Mouse (Mus musculus): ENCODE measurements around the gene Arl3. TPM values are rescaled to one million over a fixed set of nuclear protein-coding genes. Genes with fewer than 3 reads are reported as not detected.
A peak's percentile ranks its signal among the peaks of the same experiment; 100 is the strongest.

The Arl3 gene
- polyA plus RNA-seq, 1 experiment from 2014 or later: 72.5 TPM

GRCm38 (mm10) chr19:46548110-46548509, 24.9 kb downstream of the Arl3 start:
- 84% methylated on average over 10 of the region's 10 CpGs for WGBS
- peaks cover 36% of the 10 kb centered on the region for H3K36me3 ChIP-seq (ENCODE audit: control insufficient read depth, insufficient read depth, low read length)
- no peaks in the 10 kb centered on the region for H3K27me3 ChIP-seq (ENCODE audit: control insufficient read depth, insufficient read depth, low read length)
- H3K4me1 ChIP-seq (ENCODE audit: control insufficient read depth in 2 of 2, insufficient read depth in 2 of 2, low read length in 2 of 2): no peaks in the 10 kb centered on the region
- no peak overlapping the region for H3K4me3 ChIP-seq (ENCODE audit: control insufficient read depth in 1 of 2, insufficient read depth in 1 of 2, low read depth in 1 of 2, low read length in 2 of 2)
- H3K4me2 ChIP-seq (ENCODE audit: low read length): no peak overlapping the region
- no peaks in the 10 kb centered on the region for H3K9me3 ChIP-seq (ENCODE audit: control insufficient read depth, low read length)
- no peak overlapping the region for H3K9ac ChIP-seq (ENCODE audit: low read length)
- H3K27ac ChIP-seq (replicated peaks in 1 of 2; ENCODE audit: control insufficient read depth in 1 of 2, insufficient read depth in 1 of 2, low read depth in 2 of 2, low read length in 2 of 2): 0 out of 4 replicates have a peak overlapping the region, but pooled peaks of 1 of the 2 experiments have one; percentile 19
- ATAC-seq (ENCODE audit: insufficient number of reproducible peaks, insufficient read depth, low FRiP score, low read depth): no peak

GRCm38 (mm10) chr19:46547565-46547964, 25.4 kb downstream of the Arl3 start:
- ATAC-seq (ENCODE audit: insufficient number of reproducible peaks, insufficient read depth, low FRiP score, low read depth): no peak
- Histone ChIP-seq H3K4me1 (ENCODE audit: control insufficient read depth in 2 of 2, insufficient read depth in 2 of 2, low read length in 2 of 2) (no peaks in the 10 kb centered on the region), H3K4me3 (ENCODE audit: control insufficient read depth in 1 of 2, insufficient read depth in 1 of 2, low read depth in 1 of 2, low read length in 2 of 2) (no peak overlapping the region), H3K9me3 (ENCODE audit: control insufficient read depth, low read length) (no peaks in the 10 kb centered on the region), H3K9ac (ENCODE audit: low read length) (no peak overlapping the region), H3K27me3 (ENCODE audit: control insufficient read depth, insufficient read depth, low read length) (no peaks in the 10 kb centered on the region), H3K4me2 (ENCODE audit: low read length) (no peak overlapping the region), H3K36me3 (ENCODE audit: control insufficient read depth, insufficient read depth, low read length) (peaks cover 42% of the 10 kb centered on the region), H3K27ac (replicated peaks in 1 of 2; ENCODE audit: control insufficient read depth in 1 of 2, insufficient read depth in 1 of 2, low read depth in 2 of 2, low read length in 2 of 2) (0 out of 4 replicates have a peak overlapping the region, but pooled peaks of 1 of the 2 experiments have one; percentile 24)
- WGBS: 63% methylated on average over 6 of the region's 6 CpGs

- ATAC-seq (ENCODE audit: insufficient number of reproducible peaks, insufficient read depth, low FRiP score, low read depth): no peak
- WGBS: 81% methylated on average over 8 of the region's 8 CpGs
- peaks cover 42% of the 10 kb centered on the region for H3K36me3 ChIP-seq (ENCODE audit: control insufficient read depth, insufficient read depth, low read length)
Measured at GRCm38 (mm10) chr19:46542750-46543149, 30.2 kb downstream of the Arl3 start.

GRCm38 (mm10) chr19:46538213-46538612, 34.8 kb downstream of the Arl3 start:
- no peak for ATAC-seq (ENCODE audit: insufficient number of reproducible peaks, insufficient read depth, low FRiP score, low read depth)

More at GRCm38 (mm10) chr19:46542750-46543149, 30.2 kb downstream of the Arl3 start:
- H3K4me1 ChIP-seq (ENCODE audit: control insufficient read depth in 2 of 2, insufficient read depth in 2 of 2, low read length in 2 of 2): no peaks in the 10 kb centered on the region
- no peaks in the 10 kb centered on the region for H3K27me3 ChIP-seq (ENCODE audit: control insufficient read depth, insufficient read depth, low read length)
- no peak overlapping the region for H3K27ac ChIP-seq (replicated peaks in 1 of 2; ENCODE audit: control insufficient read depth in 1 of 2, insufficient read depth in 1 of 2, low read depth in 2 of 2, low read length in 2 of 2)
- no peak overlapping the region for H3K4me2 ChIP-seq (ENCODE audit: low read length)
- no peak overlapping the region for H3K9ac ChIP-seq (ENCODE audit: low read length)
- H3K4me3 ChIP-seq (ENCODE audit: control insufficient read depth in 1 of 2, insufficient read depth in 1 of 2, low read depth in 1 of 2, low read length in 2 of 2): no peak overlapping the region
- no peaks in the 10 kb centered on the region for H3K9me3 ChIP-seq (ENCODE audit: control insufficient read depth, low read length)

GRCm38 (mm10) chr19:46537357-46537756, 35.6 kb downstream of the Arl3 start:
- H3K27me3 ChIP-seq (ENCODE audit: control insufficient read depth, insufficient read depth, low read length): no peaks in the 10 kb centered on the region
- H3K27ac ChIP-seq (replicated peaks in 1 of 2; ENCODE audit: control insufficient read depth in 1 of 2, insufficient read depth in 1 of 2, low read depth in 2 of 2, low read length in 2 of 2): no peak overlapping the region
- ATAC-seq (ENCODE audit: insufficient number of reproducible peaks, insufficient read depth, low FRiP score, low read depth): no peak
- WGBS: 93% methylated on average over 9 of the region's 9 CpGs
- H3K9ac ChIP-seq (ENCODE audit: low read length): no peak overlapping the region
- H3K9me3 ChIP-seq (ENCODE audit: control insufficient read depth, low read length): no peaks in the 10 kb centered on the region
- H3K36me3 ChIP-seq (ENCODE audit: control insufficient read depth, insufficient read depth, low read length): peaks cover 26% of the 10 kb centered on the region
- no peak overlapping the region for H3K4me2 ChIP-seq (ENCODE audit: low read length)
- H3K4me1 ChIP-seq (ENCODE audit: control insufficient read depth in 2 of 2, insufficient read depth in 2 of 2, low read length in 2 of 2): peaks cover 9 to 10% of the 10 kb centered on the region in 2 experiments
- H3K4me3 ChIP-seq (ENCODE audit: control insufficient read depth in 1 of 2, insufficient read depth in 1 of 2, low read depth in 1 of 2, low read length in 2 of 2): no peak overlapping the region

More at GRCm38 (mm10) chr19:46538213-46538612, 34.8 kb downstream of the Arl3 start:
- H3K9me3 ChIP-seq (ENCODE audit: control insufficient read depth, low read length): no peaks in the 10 kb centered on the region
- no peak overlapping the region for H3K4me3 ChIP-seq (ENCODE audit: control insufficient read depth in 1 of 2, insufficient read depth in 1 of 2, low read depth in 1 of 2, low read length in 2 of 2)
- no peak overlapping the region for H3K4me2 ChIP-seq (ENCODE audit: low read length)
- H3K4me1 ChIP-seq (ENCODE audit: control insufficient read depth in 2 of 2, insufficient read depth in 2 of 2, low read length in 2 of 2): peaks cover under 1 to 2% of the 10 kb centered on the region in 2 experiments; a peak in 2 of 4 replicates
- peaks cover 35% of the 10 kb centered on the region for H3K36me3 ChIP-seq (ENCODE audit: control insufficient read depth, insufficient read depth, low read length)
- WGBS: 79% methylated on average over 6 of the region's 6 CpGs
- H3K9ac ChIP-seq (ENCODE audit: low read length): no peak overlapping the region
- no peak overlapping the region for H3K27ac ChIP-seq (replicated peaks in 1 of 2; ENCODE audit: control insufficient read depth in 1 of 2, insufficient read depth in 1 of 2, low read depth in 2 of 2, low read length in 2 of 2)
- no peaks in the 10 kb centered on the region for H3K27me3 ChIP-seq (ENCODE audit: control insufficient read depth, insufficient read depth, low read length)

DNA sequence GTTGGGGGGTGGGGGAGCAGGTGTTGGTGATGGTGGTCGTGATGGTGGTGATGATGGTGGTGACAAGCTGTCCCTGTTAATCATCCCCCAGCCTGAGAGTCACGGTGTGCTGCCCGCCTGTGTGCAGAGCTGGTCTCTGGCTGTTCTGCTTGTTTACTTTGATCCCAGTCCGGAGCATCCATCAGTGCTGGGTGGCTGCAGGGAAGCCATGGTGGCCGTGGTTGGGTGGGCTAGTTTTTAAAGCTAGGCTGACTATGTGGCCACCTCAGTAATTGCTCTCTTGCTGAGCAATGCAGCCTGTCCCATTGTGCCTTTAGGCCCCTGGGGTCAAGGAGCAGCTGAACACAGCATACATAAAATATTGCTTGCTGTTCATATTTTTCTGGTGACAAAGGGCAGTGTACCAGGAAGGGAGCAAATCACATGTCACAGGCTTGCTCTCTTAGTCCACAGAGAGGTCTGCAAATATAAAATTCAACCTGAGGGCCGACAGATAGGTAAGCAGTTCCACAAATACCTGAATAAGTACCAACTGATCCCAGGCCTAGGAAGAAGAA, 38.4 kb downstream of the Arl3 start:
- ATAC-seq (ENCODE audit: insufficient number of reproducible peaks, insufficient read depth, low FRiP score, low read depth): no peak
- H3K9ac ChIP-seq (ENCODE audit: low read length): no peak overlapping the region
- H3K27ac ChIP-seq (replicated peaks in 1 of 2; ENCODE audit: control insufficient read depth in 1 of 2, insufficient read depth in 1 of 2, low read depth in 2 of 2, low read length in 2 of 2): no peak overlapping the region
- H3K4me1 ChIP-seq (ENCODE audit: control insufficient read depth in 2 of 2, insufficient read depth in 2 of 2, low read length in 2 of 2): peaks cover 36% of the 10 kb centered on the region in 2 experiments
- no peak overlapping the region for H3K4me2 ChIP-seq (ENCODE audit: low read length)
- WGBS: 62% methylated on average over 6 of the region's 6 CpGs
- H3K4me3 ChIP-seq (ENCODE audit: control insufficient read depth in 1 of 2, insufficient read depth in 1 of 2, low read depth in 1 of 2, low read length in 2 of 2): no peak overlapping the region
- no peaks in the 10 kb centered on the region for H3K9me3 ChIP-seq (ENCODE audit: control insufficient read depth, low read length)
- no peaks in the 10 kb centered on the region for H3K27me3 ChIP-seq (ENCODE audit: control insufficient read depth, insufficient read depth, low read length)
- H3K36me3 ChIP-seq (ENCODE audit: control insufficient read depth, insufficient read depth, low read length): 0 out of 2 replicates have a peak, but pooled peaks cover 6% of the 10 kb centered on the region

DNA sequence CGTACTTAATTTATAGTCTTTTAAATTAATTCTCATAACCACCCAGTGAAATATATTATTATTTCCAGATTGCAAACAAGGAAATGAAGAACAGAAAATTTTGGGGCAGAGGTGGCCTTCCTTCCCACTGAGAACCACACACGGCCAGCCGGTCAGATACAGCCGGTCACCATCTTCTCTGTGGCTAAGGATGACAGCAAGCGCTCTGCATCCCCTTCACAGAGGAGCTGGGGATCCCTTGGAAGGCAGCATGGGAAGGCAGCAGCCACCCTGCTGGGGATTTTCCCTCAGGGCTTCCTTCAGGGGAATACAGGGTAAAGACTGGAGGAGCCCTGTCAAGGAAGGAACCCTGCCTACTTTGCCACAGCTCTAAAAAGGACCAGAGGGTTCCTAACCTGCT, 39.5 kb downstream of the Arl3 start:
- Histone ChIP-seq H3K9ac (ENCODE audit: low read length) (no peak overlapping the region), H3K4me3 (ENCODE audit: control insufficient read depth in 1 of 2, insufficient read depth in 1 of 2, low read depth in 1 of 2, low read length in 2 of 2) (no peak overlapping the region), H3K4me1 (ENCODE audit: control insufficient read depth in 2 of 2, insufficient read depth in 2 of 2, low read length in 2 of 2) (peaks cover 45 to 46% of the 10 kb centered on the region in 2 experiments), H3K27ac (replicated peaks in 1 of 2; ENCODE audit: control insufficient read depth in 1 of 2, insufficient read depth in 1 of 2, low read depth in 2 of 2, low read length in 2 of 2) (no peak overlapping the region; a peak in 1 of 4 replicates), H3K36me3 (ENCODE audit: control insufficient read depth, insufficient read depth, low read length) (0 out of 2 replicates have a peak, but pooled peaks cover 6% of the 10 kb centered on the region), H3K27me3 (ENCODE audit: control insufficient read depth, insufficient read depth, low read length) (no peaks in the 10 kb centered on the region), H3K4me2 (ENCODE audit: low read length) (no peak overlapping the region), H3K9me3 (ENCODE audit: control insufficient read depth, low read length) (no peaks in the 10 kb centered on the region)
- 83% methylated on average over 5 of the region's 5 CpGs for WGBS
- ATAC-seq (ENCODE audit: insufficient number of reproducible peaks, insufficient read depth, low FRiP score, low read depth): no peak

DNA sequence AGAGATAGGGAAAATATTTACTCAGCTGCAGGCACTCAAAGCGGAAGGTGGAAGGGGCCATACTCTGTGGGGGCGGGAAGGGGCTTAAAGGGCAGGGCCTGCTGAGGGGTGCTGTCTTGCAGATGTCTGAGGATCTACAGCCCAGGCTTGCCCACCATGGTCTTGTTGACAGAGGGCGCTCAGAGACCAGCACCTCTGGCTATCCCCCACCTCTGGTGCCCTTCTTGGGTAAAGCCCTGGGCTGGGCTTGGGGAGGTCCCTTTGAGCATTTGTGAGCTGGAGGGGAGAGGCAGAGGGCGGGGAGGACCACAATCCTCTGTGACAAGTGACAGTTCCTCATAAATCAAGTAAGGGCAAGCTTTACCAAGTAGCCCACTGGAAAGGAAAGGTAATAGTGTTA, 39.9 kb downstream of the Arl3 start:
- Histone ChIP-seq H3K4me3 (ENCODE audit: control insufficient read depth in 1 of 2, insufficient read depth in 1 of 2, low read depth in 1 of 2, low read length in 2 of 2) (no peak overlapping the region), H3K9ac (ENCODE audit: low read length) (no peak overlapping the region), H3K4me2 (ENCODE audit: low read length) (no peak overlapping the region), H3K9me3 (ENCODE audit: control insufficient read depth, low read length) (no peaks in the 10 kb centered on the region), H3K36me3 (ENCODE audit: control insufficient read depth, insufficient read depth, low read length) (0 out of 2 replicates have a peak, but pooled peaks cover 3% of the 10 kb centered on the region), H3K27ac (replicated peaks in 1 of 2; ENCODE audit: control insufficient read depth in 1 of 2, insufficient read depth in 1 of 2, low read depth in 2 of 2, low read length in 2 of 2) (peak overlapping the region in 1 of 2 experiments; percentile 98; a peak in 2 of 4 replicates), H3K27me3 (ENCODE audit: control insufficient read depth, insufficient read depth, low read length) (no peaks in the 10 kb centered on the region), H3K4me1 (ENCODE audit: control insufficient read depth in 2 of 2, insufficient read depth in 2 of 2, low read length in 2 of 2) (peaks cover 49% of the 10 kb centered on the region in 2 experiments)
- no peak for ATAC-seq (ENCODE audit: insufficient number of reproducible peaks, insufficient read depth, low FRiP score, low read depth)
- 53% methylated on average over 4 of the region's 4 CpGs for WGBS

Measured in heart, embryonic 14.5 days (tissue).